Mouse (Mus musculus): Measurements from ENCODE around the gene Ptprt. TPM values are rescaled to one million over a fixed set of nuclear protein-coding genes. Genes with fewer than 3 reads are reported as not detected.

Gene Ptprt
- polyA plus RNA-seq, 1 experiment from 2014 or later = 0.77 TPM

DNA sequence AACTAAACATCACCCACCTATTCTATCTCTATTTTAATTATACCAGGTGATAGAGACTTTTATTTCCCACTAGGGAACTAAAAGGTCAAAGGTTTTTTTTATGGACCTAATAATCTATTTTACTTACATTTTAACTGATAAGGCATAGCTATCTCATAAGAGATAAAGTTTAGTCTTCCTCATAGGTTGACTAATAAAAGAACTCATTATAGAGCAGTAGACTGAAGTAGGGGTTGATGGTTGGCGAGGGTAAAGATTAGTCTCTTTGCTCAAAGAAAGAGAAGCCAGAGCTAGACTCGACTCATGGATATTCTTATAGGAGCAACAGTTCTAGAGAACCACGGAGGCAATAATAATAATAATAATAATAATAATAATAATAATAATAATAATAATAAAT, 1004.3 kb downstream of the Ptprt start:
- no peak for DNase-seq (ENCODE audit: low spot score, missing footprints)
- H3K4me2 ChIP-seq = no peak overlapping the region
- H3K9ac ChIP-seq (ENCODE audit: low read length) = no peak overlapping the region
- no peaks in the 10 kb centered on the region for H3K27me3 ChIP-seq (ENCODE audit: control insufficient read depth, insufficient read depth, low read length)
- WGBS = 87% methylated on average over 3 of the region's 3 CpGs
- no peak overlapping the region for H3K4me3 ChIP-seq (ENCODE audit: low read depth, low read length)
- no peak overlapping the region for H3K27ac ChIP-seq (ENCODE audit: low read depth, low read length)
- no peaks in the 10 kb centered on the region for H3K36me3 ChIP-seq (ENCODE audit: control insufficient read depth, insufficient read depth, low read length)
- no peaks in the 10 kb centered on the region for H3K9me3 ChIP-seq (ENCODE audit: control insufficient read depth, low read length)
- no peak for ATAC-seq (ENCODE audit: low FRiP score)
- H3K4me1 ChIP-seq (ENCODE audit: control insufficient read depth, insufficient read depth, low read length) = no peaks in the 10 kb centered on the region

DNA sequence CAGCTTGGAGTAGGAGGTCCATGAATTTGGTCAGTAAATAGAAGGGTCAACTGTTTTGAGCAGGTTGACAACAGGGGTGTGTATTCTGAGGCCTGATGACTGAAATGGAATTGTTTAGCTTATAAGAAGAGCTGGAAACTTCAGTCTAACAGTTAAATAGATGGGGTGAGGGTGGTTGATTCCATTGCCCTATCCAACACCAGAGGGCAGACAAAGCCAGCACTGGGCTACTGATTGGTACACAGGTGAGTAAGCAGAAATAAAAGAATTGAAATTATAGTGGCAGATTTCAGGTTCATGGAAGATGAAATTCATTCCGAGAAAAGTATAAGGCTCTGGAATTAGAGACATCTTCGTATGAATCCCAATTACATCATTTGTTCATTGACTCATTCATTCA, 1020.1 kb downstream of the Ptprt start:
- Histone ChIP-seq H3K27me3 (ENCODE audit: control insufficient read depth, insufficient read depth, low read length) (peaks cover 5% of the 10 kb centered on the region; the same call in 1 of the 2 replicates), H3K4me1 (ENCODE audit: control insufficient read depth, insufficient read depth, low read length) (peaks cover 4% of the 10 kb centered on the region; the same call in 1 of the 2 replicates), H3K4me3 (ENCODE audit: low read depth, low read length) (no peak overlapping the region), H3K4me2 (no peak overlapping the region), H3K9ac (ENCODE audit: low read length) (no peak overlapping the region), H3K27ac (ENCODE audit: low read depth, low read length) (no peak overlapping the region), H3K9me3 (ENCODE audit: control insufficient read depth, low read length) (no peaks in the 10 kb centered on the region), H3K36me3 (ENCODE audit: control insufficient read depth, insufficient read depth, low read length) (no peaks in the 10 kb centered on the region)
- DNase-seq (ENCODE audit: low spot score, missing footprints) (peak; percentile 67), ATAC-seq (ENCODE audit: low FRiP score) (no peak)
- 94% methylated on average over 2 of the region's 2 CpGs for WGBS

- Histone ChIP-seq H3K4me1 (ENCODE audit: control insufficient read depth, insufficient read depth, low read length) (no peaks in the 10 kb centered on the region), H3K9ac (ENCODE audit: low read length) (no peak overlapping the region), H3K4me2 (no peak overlapping the region), H3K27me3 (ENCODE audit: control insufficient read depth, insufficient read depth, low read length) (no peaks in the 10 kb centered on the region), H3K27ac (ENCODE audit: low read depth, low read length) (no peak overlapping the region), H3K36me3 (ENCODE audit: control insufficient read depth, insufficient read depth, low read length) (no peaks in the 10 kb centered on the region), H3K9me3 (ENCODE audit: control insufficient read depth, low read length) (no peaks in the 10 kb centered on the region), H3K4me3 (ENCODE audit: low read depth, low read length) (no peak overlapping the region)
- no peak for ATAC-seq (ENCODE audit: low FRiP score)
- 91% methylated on average over 2 of the region's 2 CpGs for WGBS
- DNase-seq (ENCODE audit: low spot score, missing footprints) = no peak
Measured at GRCm38 (mm10) chr2:161634084-161634483, 1026.9 kb downstream of the Ptprt start.

DNA sequence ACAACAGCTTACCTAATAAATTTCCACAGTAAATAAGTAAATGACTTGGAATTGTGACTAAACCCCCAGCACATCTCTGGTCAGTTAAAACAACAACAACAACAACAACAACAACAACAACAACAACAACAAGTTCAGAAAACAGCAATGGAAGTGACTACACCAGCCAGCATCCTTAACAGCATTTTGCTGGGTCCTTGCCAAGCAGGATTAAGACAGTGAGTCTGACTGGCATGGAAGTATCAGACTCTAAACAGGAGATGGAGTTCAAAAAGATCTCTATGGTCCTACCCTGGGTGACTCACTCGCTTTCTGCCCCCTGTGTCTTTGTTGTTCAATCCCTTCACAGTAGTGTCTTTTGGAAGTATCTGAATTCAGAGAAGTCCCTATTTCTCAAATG, 1035.1 kb downstream of the Ptprt start:
- Histone ChIP-seq H3K27ac (ENCODE audit: low read depth, low read length) (no peak overlapping the region), H3K27me3 (ENCODE audit: control insufficient read depth, insufficient read depth, low read length) (no peaks in the 10 kb centered on the region), H3K4me1 (ENCODE audit: control insufficient read depth, insufficient read depth, low read length) (no peaks in the 10 kb centered on the region), H3K9me3 (ENCODE audit: control insufficient read depth, low read length) (no peaks in the 10 kb centered on the region), H3K4me2 (no peak overlapping the region), H3K9ac (ENCODE audit: low read length) (no peak overlapping the region), H3K36me3 (ENCODE audit: control insufficient read depth, insufficient read depth, low read length) (no peaks in the 10 kb centered on the region), H3K4me3 (ENCODE audit: low read depth, low read length) (no peak overlapping the region)
- 70% methylated on average over 1 of the region's 1 CpGs for WGBS
- ATAC-seq (ENCODE audit: low FRiP score) (no peak), DNase-seq (ENCODE audit: low spot score, missing footprints) (peak; percentile 17)

GRCm38 (mm10) chr2:161608401-161608800, 1052.5 kb downstream of the Ptprt start:
- peak; percentile 69 for DNase-seq (ENCODE audit: low spot score, missing footprints)

GRCm38 (mm10) chr2:161607372-161607771, 1053.6 kb downstream of the Ptprt start:
- no peak for DNase-seq (ENCODE audit: low spot score, missing footprints)

More at GRCm38 (mm10) chr2:161608401-161608800, 1052.5 kb downstream of the Ptprt start:
- Histone ChIP-seq H3K27me3 (ENCODE audit: control insufficient read depth, insufficient read depth, low read length) (no peaks in the 10 kb centered on the region), H3K27ac (ENCODE audit: low read depth, low read length) (no peak overlapping the region), H3K36me3 (ENCODE audit: control insufficient read depth, insufficient read depth, low read length) (no peaks in the 10 kb centered on the region), H3K4me2 (no peak overlapping the region), H3K4me3 (ENCODE audit: low read depth, low read length) (no peak overlapping the region), H3K4me1 (ENCODE audit: control insufficient read depth, insufficient read depth, low read length) (no peaks in the 10 kb centered on the region), H3K9ac (ENCODE audit: low read length) (no peak overlapping the region), H3K9me3 (ENCODE audit: control insufficient read depth, low read length) (no peaks in the 10 kb centered on the region)
- 84% methylated on average over 4 of the region's 4 CpGs for WGBS
- no peak for ATAC-seq (ENCODE audit: low FRiP score)

GRCm38 (mm10) chr2:161600206-161600808, 1060.6 kb downstream of the Ptprt start:
- DNase-seq (ENCODE audit: low spot score, missing footprints) = no peak
- H3K27me3 ChIP-seq (ENCODE audit: control insufficient read depth, insufficient read depth, low read length) = no peaks in the 10 kb centered on the region
- H3K36me3 ChIP-seq (ENCODE audit: control insufficient read depth, insufficient read depth, low read length) = no peaks in the 10 kb centered on the region
- H3K9ac ChIP-seq (ENCODE audit: low read length) = no peak overlapping the region
- H3K4me1 ChIP-seq (ENCODE audit: control insufficient read depth, insufficient read depth, low read length) = no peaks in the 10 kb centered on the region
- no peaks in the 10 kb centered on the region for H3K9me3 ChIP-seq (ENCODE audit: control insufficient read depth, low read length)
- ATAC-seq (ENCODE audit: low FRiP score) = no peak
- H3K4me2 ChIP-seq = no peak overlapping the region
- H3K4me3 ChIP-seq (ENCODE audit: low read depth, low read length) = no peak overlapping the region
- WGBS = 82% methylated on average over 6 of the region's 6 CpGs
- H3K27ac ChIP-seq (ENCODE audit: low read depth, low read length) = no peak overlapping the region

More at GRCm38 (mm10) chr2:161607372-161607771, 1053.6 kb downstream of the Ptprt start:
- Histone ChIP-seq H3K9ac (ENCODE audit: low read length) (no peak overlapping the region), H3K4me1 (ENCODE audit: control insufficient read depth, insufficient read depth, low read length) (no peaks in the 10 kb centered on the region), H3K4me2 (no peak overlapping the region), H3K27me3 (ENCODE audit: control insufficient read depth, insufficient read depth, low read length) (no peaks in the 10 kb centered on the region), H3K27ac (ENCODE audit: low read depth, low read length) (no peak overlapping the region), H3K36me3 (ENCODE audit: control insufficient read depth, insufficient read depth, low read length) (no peaks in the 10 kb centered on the region), H3K9me3 (ENCODE audit: control insufficient read depth, low read length) (no peaks in the 10 kb centered on the region), H3K4me3 (ENCODE audit: low read depth, low read length) (no peak overlapping the region)
- ATAC-seq (ENCODE audit: low FRiP score) = no peak
- 81% methylated on average over 4 of the region's 4 CpGs for WGBS

DNA sequence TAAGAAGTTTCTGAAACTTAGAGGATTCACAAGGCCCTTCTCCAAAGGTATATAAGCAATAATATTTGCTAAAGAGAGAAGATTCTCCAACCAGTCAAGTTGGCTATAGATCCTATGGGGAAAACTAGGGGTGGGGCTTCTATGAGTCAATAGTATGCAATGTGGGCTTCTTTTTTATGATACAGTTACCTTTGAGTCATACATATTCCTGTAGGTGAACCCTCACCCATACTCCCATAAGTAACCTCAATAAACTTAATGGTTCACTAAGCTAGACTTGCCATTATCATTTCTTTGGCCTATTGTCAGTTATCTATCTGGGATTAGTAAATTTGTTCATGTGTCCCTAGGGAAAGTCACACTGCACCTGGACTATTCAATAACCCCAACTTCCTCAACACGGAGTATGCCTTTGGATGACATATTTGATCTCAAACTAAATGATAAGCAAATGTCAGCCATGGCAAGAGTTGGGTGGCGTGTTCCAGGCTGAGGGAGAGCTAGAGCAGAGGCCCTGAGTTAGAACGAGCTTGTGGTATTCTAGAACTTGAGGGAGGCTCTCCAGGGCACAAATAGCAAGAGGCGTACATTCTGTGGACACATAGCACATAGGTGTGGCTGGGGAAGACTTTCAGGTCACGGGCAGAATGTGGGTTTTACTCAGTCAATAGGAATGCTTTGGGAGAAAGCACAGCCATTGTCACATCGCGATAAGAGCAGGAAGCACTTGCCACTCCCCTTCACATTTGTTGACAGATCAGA, 1067.4 kb downstream of the Ptprt start:
- H3K4me1 ChIP-seq (ENCODE audit: control insufficient read depth, insufficient read depth, low read length) = no peaks in the 10 kb centered on the region

GRCm38 (mm10) chr2:161574401-161574800, 1086.5 kb downstream of the Ptprt start:
- DNase-seq (ENCODE audit: low spot score, missing footprints) (no peak), ATAC-seq (ENCODE audit: low FRiP score) (no peak)
- Histone ChIP-seq H3K4me2 (no peak overlapping the region), H3K4me3 (ENCODE audit: low read depth, low read length) (no peak overlapping the region), H3K9ac (ENCODE audit: low read length) (no peak overlapping the region), H3K27me3 (ENCODE audit: control insufficient read depth, insufficient read depth, low read length) (no peaks in the 10 kb centered on the region), H3K27ac (ENCODE audit: low read depth, low read length) (no peak overlapping the region), H3K36me3 (ENCODE audit: control insufficient read depth, insufficient read depth, low read length) (no peaks in the 10 kb centered on the region), H3K4me1 (ENCODE audit: control insufficient read depth, insufficient read depth, low read length) (no peaks in the 10 kb centered on the region), H3K9me3 (ENCODE audit: control insufficient read depth, low read length) (no peaks in the 10 kb centered on the region)

More for the DNA sequence above, 1067.4 kb downstream of the Ptprt start:
- no peak overlapping the region for H3K9ac ChIP-seq (ENCODE audit: low read length)
- H3K27me3 ChIP-seq (ENCODE audit: control insufficient read depth, insufficient read depth, low read length) = no peaks in the 10 kb centered on the region
- DNase-seq (ENCODE audit: low spot score, missing footprints) = no peak
- 94% methylated on average over 7 of the region's 7 CpGs for WGBS
- H3K4me2 ChIP-seq = no peak overlapping the region
- no peaks in the 10 kb centered on the region for H3K36me3 ChIP-seq (ENCODE audit: control insufficient read depth, insufficient read depth, low read length)
- no peak overlapping the region for H3K27ac ChIP-seq (ENCODE audit: low read depth, low read length)
- no peak overlapping the region for H3K4me3 ChIP-seq (ENCODE audit: low read depth, low read length)
- no peak for ATAC-seq (ENCODE audit: low FRiP score)
- no peaks in the 10 kb centered on the region for H3K9me3 ChIP-seq (ENCODE audit: control insufficient read depth, low read length)

Data from midbrain, embryonic 11.5 days (tissue).